Mouse (Mus musculus): ENCODE results near the gene Foxf1.

Foxf1 gene

GRCm38 (mm10) chr8:121082218-121083092 is 1.7 kb upstream of the Foxf1 start:
- DNase-seq (ENCODE audit: low spot score), result peak; percentile 39

DNA sequence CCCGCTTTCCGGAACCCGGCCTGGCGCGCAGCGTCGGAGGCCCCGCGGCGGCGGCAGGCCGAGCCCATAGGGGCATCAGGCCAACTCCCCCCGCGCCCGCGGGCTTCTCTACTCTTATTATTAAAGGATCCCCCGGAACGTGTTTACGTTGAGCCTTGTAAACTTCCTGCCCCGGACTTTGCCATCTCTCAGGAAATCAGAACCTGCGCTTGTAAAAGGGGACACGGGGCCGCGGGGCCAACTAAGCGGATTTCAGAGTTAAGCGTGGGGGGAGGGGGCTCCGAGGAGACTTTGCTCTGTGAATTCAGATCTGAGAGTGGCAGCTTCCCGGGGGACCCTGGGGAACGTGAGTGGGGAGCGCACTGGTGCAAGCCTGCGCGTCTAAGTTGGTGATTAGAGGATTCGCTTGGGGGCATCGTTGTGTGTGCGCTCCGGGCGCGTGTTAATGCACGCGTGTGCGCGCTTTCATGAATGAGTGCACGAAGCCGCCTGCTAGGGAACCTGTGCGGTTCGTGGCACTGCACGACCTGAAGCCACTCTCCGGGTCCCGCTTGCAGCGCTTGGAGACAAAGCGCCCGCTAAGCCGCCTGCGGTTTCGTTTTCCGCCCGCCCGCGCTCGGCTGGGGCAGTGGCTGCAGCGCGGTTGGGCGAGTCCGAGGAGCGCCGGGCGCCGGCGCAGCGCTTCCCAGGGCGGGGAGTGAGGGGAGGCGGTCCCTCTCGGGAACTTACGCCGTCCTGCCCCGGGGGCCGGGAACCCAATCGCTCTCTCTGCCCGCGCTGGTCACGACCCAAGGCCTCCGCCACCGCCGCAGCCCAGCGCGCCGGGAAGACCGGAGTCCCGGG is 872 bp upstream of the Foxf1 start:
- DNase-seq (ENCODE audit: low spot score), result peak; percentile 73

DNA sequence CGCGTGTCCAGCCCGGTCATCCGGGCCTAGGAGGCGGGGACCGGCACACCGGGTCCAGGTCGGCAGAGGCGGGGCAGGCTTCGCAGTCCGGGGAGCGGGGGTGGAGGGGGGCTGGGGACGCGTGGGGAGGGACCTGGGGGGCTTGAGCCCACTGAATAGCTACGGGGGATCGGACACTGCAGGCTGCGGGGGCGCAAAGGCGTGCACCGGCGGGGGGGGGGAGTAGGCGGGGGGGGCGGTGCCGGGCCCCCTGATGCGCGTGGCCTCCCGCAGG is 313 bp upstream of the Foxf1 start:
- DNase-seq (ENCODE audit: low spot score), result no peak

DNA sequence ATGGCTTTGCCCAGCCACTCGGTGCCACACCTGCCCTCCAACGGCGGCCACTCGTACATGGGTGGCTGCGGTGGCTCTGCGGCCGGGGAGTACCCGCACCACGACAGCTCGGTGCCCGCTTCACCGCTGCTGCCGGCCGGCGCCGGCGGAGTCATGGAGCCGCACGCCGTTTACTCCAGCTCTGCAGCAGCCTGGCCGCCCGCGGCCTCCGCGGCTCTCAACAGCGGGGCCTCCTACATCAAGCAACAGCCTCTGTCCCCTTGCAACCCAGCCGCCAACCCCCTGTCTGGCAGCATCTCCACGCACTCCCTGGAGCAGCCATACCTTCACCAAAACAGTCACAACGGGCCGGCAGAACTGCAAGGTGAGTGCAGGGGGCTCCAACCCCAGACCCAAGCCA is 825 bp downstream of the Foxf1 start:
- peak; percentile 39 for DNase-seq (ENCODE audit: low spot score)

DNA sequence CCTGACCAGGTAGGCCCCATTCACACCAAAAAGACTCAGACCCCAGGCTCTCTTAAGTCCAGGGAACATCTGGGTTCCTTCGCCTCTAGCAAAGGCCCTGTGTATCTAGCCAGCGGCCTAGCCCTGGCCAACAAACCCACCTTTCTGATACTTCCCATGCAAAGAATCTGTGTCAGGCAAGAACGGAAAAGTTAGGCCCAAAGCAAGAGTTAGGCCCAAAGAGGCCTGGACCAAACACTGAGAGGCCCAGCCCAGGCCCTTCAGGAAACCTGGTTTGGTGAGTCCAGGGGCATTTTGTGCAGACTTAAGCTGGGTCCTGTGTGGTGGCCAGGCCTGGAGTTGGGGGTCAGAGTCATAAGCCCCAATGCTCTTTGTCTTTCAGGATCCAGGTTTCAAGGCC is 1.4 kb downstream of the Foxf1 start:
- no peak for DNase-seq (ENCODE audit: low spot score)

GRCm38 (mm10) chr8:121086004-121086900 is 2.1 kb downstream of the Foxf1 start:
- DNase-seq (ENCODE audit: low spot score), result peak; percentile 17

GRCm38 (mm10) chr8:121088281-121088680 is 4.1 kb downstream of the Foxf1 start:
- peak; percentile 36 for DNase-seq (ENCODE audit: low spot score)

DNA sequence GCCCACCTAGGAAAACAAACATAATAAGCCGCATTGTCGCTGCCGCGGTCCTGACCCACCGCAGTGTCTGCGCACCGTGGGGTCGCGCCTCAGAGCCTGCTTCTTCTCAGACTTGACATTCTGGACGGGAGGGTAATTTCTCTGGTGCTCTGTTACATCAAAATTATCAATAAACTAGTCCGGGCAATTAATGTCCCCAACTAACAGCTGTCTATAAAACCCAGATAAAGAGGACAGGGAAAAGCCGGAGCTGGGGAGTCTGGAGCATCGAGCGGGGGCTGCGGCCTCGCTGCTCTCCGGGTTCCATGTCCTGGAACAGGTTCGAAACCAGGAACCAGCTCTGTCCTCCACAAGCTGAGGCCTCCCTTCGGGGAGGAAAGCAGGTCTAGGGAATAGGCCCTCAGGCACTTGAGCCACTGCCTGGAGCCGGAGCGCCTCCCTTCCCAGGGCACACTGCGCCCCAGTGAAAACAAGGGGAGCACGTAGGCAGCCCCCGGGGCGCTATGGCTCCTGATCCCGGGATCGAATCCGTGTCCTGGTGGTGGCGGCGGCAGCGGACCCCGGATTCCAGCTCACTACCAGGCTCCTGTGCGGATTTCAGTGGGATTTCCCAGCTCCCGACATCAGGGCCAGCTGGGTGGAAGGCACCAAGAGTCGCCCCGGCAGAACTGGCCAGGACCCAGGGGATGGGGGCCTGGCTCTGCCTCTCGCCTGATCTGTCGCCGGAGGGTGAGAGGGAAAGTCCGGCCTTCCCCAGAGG is 4.9 kb downstream of the Foxf1 start:
- peak; percentile 29 for DNase-seq (ENCODE audit: low spot score)

GRCm38 (mm10) chr8:121089631-121090380 is 5.6 kb downstream of the Foxf1 start:
- peak; percentile 19 for DNase-seq (ENCODE audit: low spot score)

- peak; percentile 60 for DNase-seq (ENCODE audit: low spot score)
Measured at GRCm38 (mm10) chr8:121090716-121091115, 6.5 kb downstream of the Foxf1 start.

DNA sequence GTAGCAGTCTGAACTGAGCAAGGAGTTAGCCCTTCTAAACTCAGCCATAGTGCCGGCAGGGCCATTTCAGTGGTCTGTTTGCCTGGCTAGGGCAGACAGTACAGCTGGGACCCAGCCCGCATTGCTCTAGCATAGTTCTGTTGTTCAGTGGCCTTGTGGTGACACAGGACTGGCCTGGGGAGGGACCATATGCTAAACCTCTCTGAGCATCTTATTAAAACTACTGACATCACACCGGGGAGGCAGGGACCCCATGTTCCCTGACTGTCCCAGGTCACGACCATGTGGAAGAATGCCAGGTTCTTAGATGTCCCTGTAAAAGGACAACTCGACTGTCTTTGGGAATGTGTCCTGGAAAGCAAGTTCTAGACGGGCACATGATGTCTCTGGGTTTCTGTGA is 8.0 kb downstream of the Foxf1 start:
- peak; percentile 16 for DNase-seq (ENCODE audit: low spot score)

DNA sequence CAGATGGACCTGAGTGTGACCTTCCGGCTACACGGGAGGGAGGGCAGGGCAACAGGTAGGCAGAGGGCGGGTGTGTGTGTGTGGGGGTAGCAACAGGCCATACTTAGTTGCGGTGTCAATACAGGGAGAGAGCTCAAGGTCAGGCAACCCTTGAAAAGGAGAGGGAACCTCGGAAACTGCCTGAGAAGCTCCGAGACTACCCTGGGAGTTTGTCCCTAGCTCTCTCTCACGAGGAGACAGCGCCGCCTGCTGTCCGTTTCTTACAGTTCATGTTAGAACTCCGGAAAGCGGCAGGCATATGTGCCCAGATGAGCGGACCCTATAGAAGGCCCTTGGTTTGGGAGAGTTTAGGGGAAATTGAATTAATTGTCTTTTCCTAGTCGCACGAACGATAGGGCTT is 8.4 kb downstream of the Foxf1 start:
- peak; percentile 95 for DNase-seq (ENCODE audit: low spot score)

DNA sequence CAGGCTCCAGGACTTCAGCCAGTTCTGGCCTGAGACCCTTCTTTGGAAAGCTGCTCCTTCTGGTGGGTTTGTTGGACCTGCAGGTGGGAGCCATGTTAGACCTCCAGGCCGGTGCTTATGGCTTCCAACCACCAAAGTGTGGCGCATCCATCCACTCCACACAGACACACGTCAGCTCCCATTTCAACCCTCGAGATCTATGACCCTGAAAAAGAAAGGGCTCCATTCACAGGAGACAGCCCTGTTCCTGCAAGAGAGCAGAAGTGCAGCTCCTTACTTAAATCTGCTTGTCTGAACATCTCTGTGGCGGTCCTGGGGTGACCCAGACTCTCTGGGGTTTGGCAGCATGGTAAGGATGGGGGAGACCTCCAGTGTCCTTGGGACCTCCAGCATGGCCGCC is 9.3 kb downstream of the Foxf1 start:
- DNase-seq (ENCODE audit: low spot score), result no peak

- DNase-seq (ENCODE audit: low spot score), result peak; percentile 96
Measured at GRCm38 (mm10) chr8:121104049-121104818, 20.0 kb downstream of the Foxf1 start.

- peak; percentile 98 for DNase-seq (ENCODE audit: low spot score)
Measured at GRCm38 (mm10) chr8:121107668-121108656, 23.8 kb downstream of the Foxf1 start, which contains the start of gene Mthfsd. Gene Mthfsd, minus strand, starts transcription at chr8:121108392.

DNA sequence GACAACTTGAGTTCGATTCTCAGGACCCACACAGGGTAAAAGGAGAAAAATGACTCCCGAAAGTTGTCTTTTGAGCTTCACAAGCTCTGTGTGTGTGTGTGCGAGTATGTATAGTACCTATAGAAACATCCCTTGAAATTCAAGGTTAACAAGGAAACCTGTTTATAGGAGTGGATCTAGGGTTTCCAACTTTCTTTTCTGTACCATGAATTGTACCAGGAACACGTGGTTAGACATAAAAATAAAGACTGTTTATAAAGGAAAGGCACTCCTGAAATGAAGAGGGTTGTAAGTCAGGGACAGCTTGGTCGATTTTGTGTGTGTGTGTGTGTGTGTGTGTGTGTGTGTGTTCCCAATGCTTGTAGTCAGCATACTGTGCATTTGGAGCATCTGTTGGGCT is 24.5 kb downstream of the Foxf1 start:
- DNase-seq (ENCODE audit: low spot score), result no peak

- no peak for DNase-seq (ENCODE audit: low spot score)
Measured at GRCm38 (mm10) chr8:121111145-121111907, 27.1 kb downstream of the Foxf1 start.

DNA sequence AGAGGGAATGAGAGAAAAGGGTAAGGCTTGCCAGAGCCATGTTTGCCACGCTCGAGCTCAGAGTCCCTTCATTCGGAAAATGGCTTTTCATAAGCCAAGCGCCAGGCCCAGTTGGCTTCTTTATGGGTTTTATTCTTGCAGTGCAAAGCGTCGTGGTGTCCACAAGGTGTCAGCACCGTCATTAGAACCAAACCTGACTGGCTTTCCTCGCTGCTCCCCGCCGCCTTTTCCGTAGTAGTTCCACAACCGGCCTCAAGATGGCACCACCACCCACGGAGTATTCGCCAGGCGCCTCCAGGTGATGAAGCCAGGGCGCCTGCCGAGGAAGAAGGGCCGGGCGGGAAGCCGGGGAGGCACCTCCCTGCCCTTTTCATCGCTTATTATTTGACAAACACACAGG is 29.1 kb downstream of the Foxf1 start:
- peak; percentile 97 for DNase-seq (ENCODE audit: low spot score)

All from retina, embryonic 14.5 days (tissue).